Mouse (Mus musculus): ENCODE measurements around the gene Slc28a1. TPM values are rescaled to one million over a fixed set of nuclear protein-coding genes. Genes with fewer than 3 reads are reported as not detected.
"Not testable (repeated sequence)": the region's sequence is repeated elsewhere in the genome, so short reads cannot be mapped to it uniquely, and the experiment has no call there.

Slc28a1 gene
- polyA plus RNA-seq, 1 experiment from 2014 or later = not detected

- H3K4me2 ChIP-seq (replicated peaks; ENCODE audit: low read depth) = no peak overlapping the region
- no peak for TF ChIP-seq CTCF (IDR thresholded peaks at IDR 0.05; ENCODE audit: low read depth)
- TF ChIP-seq EP300 (optimal IDR thresholded peaks at IDR 0.05) = no peak
- no peaks in the 10 kb centered on the region for H3K27me3 ChIP-seq (ENCODE audit: control insufficient read depth, insufficient read depth, low read length)
- DNase-seq (ENCODE audit: low spot score) = no peak
- H3K27ac ChIP-seq (replicated peaks) = no peak overlapping the region
- no peak for ATAC-seq (ENCODE audit: low FRiP score, low TSS enrichment)
- H3K4me3 ChIP-seq (ENCODE audit: low read depth, low read length) = no peak overlapping the region
- no peak overlapping the region for H3K9ac ChIP-seq (ENCODE audit: low read length)
- H3K4me1 ChIP-seq (replicated peaks; ENCODE audit: control insufficient read depth, insufficient read depth) = no peaks in the 10 kb centered on the region
- WGBS = 86% methylated on average over 5 of the region's 5 CpGs
- no peaks in the 10 kb centered on the region for H3K36me3 ChIP-seq (ENCODE audit: control insufficient read depth, insufficient read depth, low read length)
- H3K9me3 ChIP-seq (ENCODE audit: control insufficient read depth, low read length) = no peaks in the 10 kb centered on the region
Measured at GRCm38 (mm10) chr7:81137292-81137691, 22.7 kb downstream of the Slc28a1 start.

- Histone ChIP-seq H3K4me1 (replicated peaks; ENCODE audit: control insufficient read depth, insufficient read depth) (no peaks in the 10 kb centered on the region), H3K4me3 (ENCODE audit: low read depth, low read length) (no peak overlapping the region), H3K9ac (ENCODE audit: low read length) (no peak overlapping the region), H3K9me3 (ENCODE audit: control insufficient read depth, low read length) (no peaks in the 10 kb centered on the region), H3K36me3 (ENCODE audit: control insufficient read depth, insufficient read depth, low read length) (no peaks in the 10 kb centered on the region), H3K27ac (replicated peaks) (no peak overlapping the region), H3K27me3 (ENCODE audit: control insufficient read depth, insufficient read depth, low read length) (no peaks in the 10 kb centered on the region), H3K4me2 (replicated peaks; ENCODE audit: low read depth) (no peak overlapping the region)
- no peak for DNase-seq (ENCODE audit: low spot score)
- ATAC-seq (ENCODE audit: low FRiP score, low TSS enrichment) = no peak
- no peak for TF ChIP-seq EP300 (optimal IDR thresholded peaks at IDR 0.05)
- TF ChIP-seq CTCF (IDR thresholded peaks at IDR 0.05; ENCODE audit: low read depth) = no peak
- WGBS = 54% methylated on average over 7 of the region's 7 CpGs
Measured at GRCm38 (mm10) chr7:81139100-81139499, 24.5 kb downstream of the Slc28a1 start.

GRCm38 (mm10) chr7:81139671-81140404 is 25.2 kb downstream of the Slc28a1 start:
- Histone ChIP-seq H3K9ac (ENCODE audit: low read length) (no peak overlapping the region), H3K27me3 (ENCODE audit: control insufficient read depth, insufficient read depth, low read length) (no peaks in the 10 kb centered on the region), H3K4me2 (replicated peaks; ENCODE audit: low read depth) (no peak overlapping the region), H3K4me3 (ENCODE audit: low read depth, low read length) (no peak overlapping the region), H3K36me3 (ENCODE audit: control insufficient read depth, insufficient read depth, low read length) (no peaks in the 10 kb centered on the region), H3K27ac (replicated peaks) (peak overlapping the region; percentile 24; the same call in 1 of the 2 replicates), H3K9me3 (ENCODE audit: control insufficient read depth, low read length) (no peaks in the 10 kb centered on the region), H3K4me1 (replicated peaks; ENCODE audit: control insufficient read depth, insufficient read depth) (no peaks in the 10 kb centered on the region)
- ATAC-seq (ENCODE audit: low FRiP score, low TSS enrichment) (no peak), DNase-seq (ENCODE audit: low spot score) (no peak)
- TF ChIP-seq CTCF (IDR thresholded peaks at IDR 0.05; ENCODE audit: low read depth) (no peak), EP300 (optimal IDR thresholded peaks at IDR 0.05) (no peak)
- WGBS = 81% methylated on average over 5 of the region's 5 CpGs

- no peak overlapping the region for H3K9ac ChIP-seq (ENCODE audit: low read length)
- no peak overlapping the region for H3K4me3 ChIP-seq (ENCODE audit: low read depth, low read length)
- no peaks in the 10 kb centered on the region for H3K4me1 ChIP-seq (replicated peaks; ENCODE audit: control insufficient read depth, insufficient read depth)
- DNase-seq (ENCODE audit: low spot score) (no peak), ATAC-seq (ENCODE audit: low FRiP score, low TSS enrichment) (no peak)
- WGBS = 89% methylated on average over 1 of the region's 1 CpGs
- H3K9me3 ChIP-seq (ENCODE audit: control insufficient read depth, low read length) = no peaks in the 10 kb centered on the region
- TF ChIP-seq CTCF (IDR thresholded peaks at IDR 0.05; ENCODE audit: low read depth) (no peak), EP300 (optimal IDR thresholded peaks at IDR 0.05) (no peak)
- H3K4me2 ChIP-seq (replicated peaks; ENCODE audit: low read depth) = no peak overlapping the region
- no peaks in the 10 kb centered on the region for H3K36me3 ChIP-seq (ENCODE audit: control insufficient read depth, insufficient read depth, low read length)
- H3K27ac ChIP-seq (replicated peaks) = no peak overlapping the region
- no peaks in the 10 kb centered on the region for H3K27me3 ChIP-seq (ENCODE audit: control insufficient read depth, insufficient read depth, low read length)
Measured at GRCm38 (mm10) chr7:81141541-81141940, 26.9 kb downstream of the Slc28a1 start.

GRCm38 (mm10) chr7:81143056-81143455 is 28.5 kb downstream of the Slc28a1 start:
- not testable (repeated sequence) for ATAC-seq (ENCODE audit: low FRiP score, low TSS enrichment); H3K27ac ChIP-seq (replicated peaks); H3K4me2 ChIP-seq (replicated peaks; ENCODE audit: low read depth); H3K4me3 ChIP-seq (ENCODE audit: low read depth, low read length); H3K27me3 ChIP-seq (ENCODE audit: control insufficient read depth, insufficient read depth, low read length); DNase-seq (ENCODE audit: low spot score); H3K4me1 ChIP-seq (replicated peaks; ENCODE audit: control insufficient read depth, insufficient read depth); H3K36me3 ChIP-seq (ENCODE audit: control insufficient read depth, insufficient read depth, low read length); H3K9me3 ChIP-seq (ENCODE audit: control insufficient read depth, low read length); H3K9ac ChIP-seq (ENCODE audit: low read length)
- 62% methylated on average over 4 of the region's 4 CpGs for WGBS

- DNase-seq (ENCODE audit: low spot score) (no peak), ATAC-seq (ENCODE audit: low FRiP score, low TSS enrichment) (no peak)
- H3K4me2 ChIP-seq (replicated peaks; ENCODE audit: low read depth) = no peak overlapping the region
- 78% methylated on average over 11 of the region's 11 CpGs for WGBS
- no peaks in the 10 kb centered on the region for H3K36me3 ChIP-seq (ENCODE audit: control insufficient read depth, insufficient read depth, low read length)
- no peak overlapping the region for H3K27ac ChIP-seq (replicated peaks)
- H3K9ac ChIP-seq (ENCODE audit: low read length) = no peak overlapping the region
- no peaks in the 10 kb centered on the region for H3K27me3 ChIP-seq (ENCODE audit: control insufficient read depth, insufficient read depth, low read length)
- no peak overlapping the region for H3K4me3 ChIP-seq (ENCODE audit: low read depth, low read length)
- no peaks in the 10 kb centered on the region for H3K9me3 ChIP-seq (ENCODE audit: control insufficient read depth, low read length)
- H3K4me1 ChIP-seq (replicated peaks; ENCODE audit: control insufficient read depth, insufficient read depth) = no peaks in the 10 kb centered on the region
- no peak for TF ChIP-seq CTCF (IDR thresholded peaks at IDR 0.05; ENCODE audit: low read depth)
- no peak for TF ChIP-seq EP300 (optimal IDR thresholded peaks at IDR 0.05)
Measured at GRCm38 (mm10) chr7:81149759-81150158, 35.2 kb downstream of the Slc28a1 start.

Data from stomach, postnatal 0 days (tissue).